Mouse (Mus musculus) embryonic fibroblast, embryonic 13.5 days (primary cell): ENCODE results near the gene Il10rb. TPM values are rescaled to one million over a fixed set of nuclear protein-coding genes. Genes with fewer than 3 reads are reported as not detected.

ENCODE experiments used
- H3K27ac ChIP-seq: 2 replicates; pipeline ENCODE4 v1.5.1; 2012; ENCODE audit warnings: low read length, control low read depth, inconsistent platforms; ENCODE audit not compliant: insufficient read depth
- H3K4me1 ChIP-seq: 2 replicates; pipeline ENCODE4 v1.6.1; 2011; ENCODE audit warnings: low read length; ENCODE audit not compliant: control insufficient read depth, insufficient read depth
- H3K4me3 ChIP-seq: 2 replicates; pipeline ENCODE4 v1.5.1; 2011; ENCODE audit warnings: mild to moderate bottlenecking, control low read depth, low read length; ENCODE audit not compliant: insufficient read depth
- CTCF ChIP-seq: IDR thresholded peaks from 2 replicates; pipeline ENCODE4 v1.5.1; 2011; ENCODE audit warnings: mild to moderate bottlenecking, control low read depth, low read length, moderate library complexity, borderline replicate concordance; ENCODE audit not compliant: insufficient read depth
- POLR2A ChIP-seq: IDR thresholded peaks from 2 replicates; pipeline ENCODE4 v1.6.1; 2011; ENCODE audit warnings: low read depth, mild to moderate bottlenecking, control low read depth, low read length, moderate library complexity
- polyA plus RNA-seq: library from polyadenylated mRNA; stranded (reverse); fragments of >200 nt; gene quantifications from 2 replicates; pipeline ENCODE4 v1.2.4, GENCODE M21; 2011; ENCODE audit warnings: low read depth; ENCODE audit not compliant: missing spikeins, insufficient read length

Gene Il10rb
- polyA plus RNA-seq, 1 experiment: 29.0 TPM

GRCm38 (mm10) chr16:91415391-91416189, 9.6 kb downstream of the Il10rb start:
- TF ChIP-seq POLR2A (no peak), CTCF (no peak)
- H3K27ac ChIP-seq: no peak overlapping the region
- H3K4me3 ChIP-seq: no peak overlapping the region
- no peaks in the 10 kb centered on the region; the same call in 1 of the 2 replicates for H3K4me1 ChIP-seq

DNA sequence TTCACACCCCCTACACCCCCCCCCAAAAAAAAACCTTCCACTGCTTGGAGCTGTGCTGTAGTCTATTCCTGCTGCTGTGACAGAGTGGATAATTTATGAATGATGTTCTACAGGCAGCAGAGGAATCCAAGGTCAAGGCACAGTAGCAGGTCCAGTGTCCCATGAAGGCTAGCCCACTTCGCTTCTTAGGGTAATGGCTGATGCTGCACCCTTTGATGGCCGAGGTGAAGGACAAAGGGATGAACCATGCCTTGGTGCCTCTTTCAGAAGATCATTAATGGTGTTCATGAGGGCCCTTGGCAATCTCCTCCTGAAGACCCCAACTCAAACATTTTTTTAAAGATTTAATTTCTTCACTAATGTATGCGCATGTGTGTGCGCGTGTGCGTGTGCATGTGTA, 10.4 kb downstream of the Il10rb start:
- no peak overlapping the region for H3K27ac ChIP-seq
- no peak for TF ChIP-seq CTCF
- TF ChIP-seq POLR2A: no peak
- H3K4me1 ChIP-seq: no peaks in the 10 kb centered on the region
- no peak overlapping the region for H3K4me3 ChIP-seq

- Histone ChIP-seq H3K27ac (no peak overlapping the region), H3K4me1 (no peaks in the 10 kb centered on the region), H3K4me3 (no peak overlapping the region)
- no peak for TF ChIP-seq CTCF
Measured at GRCm38 (mm10) chr16:91416938-91417337, 11.0 kb downstream of the Il10rb start.

- H3K27ac ChIP-seq: no peak overlapping the region
- no peak overlapping the region for H3K4me3 ChIP-seq
- no peaks in the 10 kb centered on the region for H3K4me1 ChIP-seq
- TF ChIP-seq CTCF: no peak
- TF ChIP-seq POLR2A: no peak
Measured at GRCm38 (mm10) chr16:91418531-91418930, 12.6 kb downstream of the Il10rb start.

- TF ChIP-seq POLR2A (no peak), CTCF (no peak)
- no peak overlapping the region for H3K4me3 ChIP-seq
- H3K27ac ChIP-seq: no peak overlapping the region
- H3K4me1 ChIP-seq: no peaks in the 10 kb centered on the region
Measured at GRCm38 (mm10) chr16:91425816-91426215, 19.9 kb downstream of the Il10rb start.

DNA sequence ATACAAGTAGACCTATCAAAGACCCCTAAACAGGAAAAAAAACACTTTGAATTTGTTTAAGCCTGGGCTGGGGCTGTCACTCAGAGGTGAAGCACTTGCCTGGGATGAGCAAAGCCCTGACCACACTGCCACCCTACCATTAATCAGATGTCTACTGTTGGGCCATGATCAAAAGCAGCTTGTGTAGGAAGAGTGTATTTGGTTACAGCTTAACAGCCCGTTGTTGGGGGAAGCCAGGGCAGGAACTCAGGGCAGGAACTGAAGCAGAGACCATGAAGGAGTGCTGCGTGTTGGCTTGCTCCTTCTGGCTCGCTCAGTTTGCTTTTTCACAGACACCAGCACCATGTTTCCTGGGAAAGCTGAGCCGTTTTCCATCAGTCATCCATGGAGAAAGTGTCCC, 20.6 kb downstream of the Il10rb start:
- TF ChIP-seq POLR2A: no peak
- no peak for TF ChIP-seq CTCF
- Histone ChIP-seq H3K4me3 (no peak overlapping the region), H3K4me1 (no peaks in the 10 kb centered on the region), H3K27ac (no peak overlapping the region)

DNA sequence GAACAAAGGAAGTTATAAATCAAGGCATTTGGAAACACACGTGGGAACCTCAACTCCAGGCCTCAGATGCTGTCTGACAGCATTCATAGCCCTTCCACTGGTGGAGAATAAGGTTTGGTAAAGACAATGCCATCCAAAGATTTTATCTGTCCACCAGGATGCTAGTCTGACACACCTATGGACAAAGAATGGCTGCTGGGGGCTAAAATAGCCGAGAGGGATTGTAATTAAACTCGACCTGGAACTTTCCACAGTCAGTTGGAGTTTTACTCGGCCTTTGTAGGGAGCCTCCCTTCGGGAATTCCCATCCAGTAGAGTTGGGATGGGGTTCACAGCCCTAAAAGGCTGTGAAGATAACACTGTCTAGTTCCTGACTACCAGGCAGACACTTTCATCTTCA, 21.5 kb downstream of the Il10rb start:
- TF ChIP-seq POLR2A (no peak), CTCF (no peak)
- Histone ChIP-seq H3K4me1 (no peaks in the 10 kb centered on the region), H3K4me3 (no peak overlapping the region)

DNA sequence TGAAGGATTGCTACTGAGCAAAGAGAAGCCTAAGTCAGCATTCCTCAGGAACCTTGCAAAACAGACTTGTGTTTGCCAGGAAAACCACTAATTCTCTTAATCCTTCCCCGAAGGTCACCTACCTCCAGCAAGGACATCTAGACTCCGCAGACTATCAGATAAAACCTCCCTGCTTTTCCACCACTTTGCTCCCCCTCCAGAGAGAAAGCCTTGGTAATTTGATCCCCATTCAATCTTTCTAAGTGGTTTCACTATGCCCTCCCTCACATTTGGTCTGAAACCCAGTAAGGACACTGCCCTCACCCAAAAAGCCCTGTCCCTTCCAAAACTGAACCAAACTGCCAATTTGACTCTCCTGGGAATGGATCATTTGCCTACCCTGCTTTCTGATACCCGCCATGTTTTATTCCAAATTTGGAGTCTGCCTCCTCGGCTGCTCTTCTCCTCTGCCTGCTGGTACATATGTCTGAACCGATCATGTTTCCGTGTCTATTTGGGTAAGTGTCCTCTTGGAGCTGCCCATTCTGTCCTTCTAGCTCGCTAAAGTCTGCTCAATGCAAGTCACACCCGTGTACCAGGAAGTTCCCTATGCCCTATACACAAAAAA, 22.4 kb downstream of the Il10rb start:
- no peak overlapping the region for H3K27ac ChIP-seq
- no peak overlapping the region for H3K4me3 ChIP-seq
- no peaks in the 10 kb centered on the region for H3K4me1 ChIP-seq
- TF ChIP-seq CTCF (no peak), POLR2A (no peak)

More for the DNA sequence above, 21.5 kb downstream of the Il10rb start:
- H3K27ac ChIP-seq: no peak overlapping the region

GRCm38 (mm10) chr16:91432720-91433328, 26.9 kb downstream of the Il10rb start:
- no peaks in the 10 kb centered on the region for H3K4me1 ChIP-seq
- no peak overlapping the region for H3K27ac ChIP-seq
- H3K4me3 ChIP-seq: no peak overlapping the region
- TF ChIP-seq CTCF: no peak
- TF ChIP-seq POLR2A: no peak

DNA sequence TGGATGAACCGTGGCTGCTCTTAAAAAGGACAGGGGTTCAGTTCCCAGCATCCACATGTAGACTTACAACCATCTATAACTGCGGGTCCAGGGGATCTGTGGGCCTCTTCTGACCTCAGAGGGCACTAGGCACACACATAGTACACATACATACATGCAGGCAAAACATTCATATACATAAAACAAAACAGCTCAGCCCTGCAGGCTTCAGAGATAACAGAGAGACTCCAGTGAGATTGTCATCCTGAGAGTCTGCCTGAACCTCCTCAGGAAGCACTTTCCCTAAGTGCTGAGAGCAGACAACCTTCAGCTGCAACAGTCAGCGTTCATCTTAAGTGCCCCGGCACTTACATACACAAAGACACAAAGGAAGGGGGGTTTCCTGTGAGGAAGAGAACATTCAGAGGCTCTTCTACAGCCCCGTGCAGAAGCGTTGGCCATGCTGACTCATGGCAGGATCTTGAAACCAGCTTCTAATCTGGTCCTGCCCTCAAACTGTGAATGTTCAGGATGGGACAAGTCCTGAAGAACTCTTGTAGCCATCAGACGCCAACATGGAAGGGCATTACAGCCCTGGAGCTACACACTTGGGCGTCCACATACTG, 27.5 kb downstream of the Il10rb start:
- TF ChIP-seq CTCF (no peak), POLR2A (no peak)
- H3K27ac ChIP-seq: no peak overlapping the region
- H3K4me3 ChIP-seq: no peak overlapping the region
- no peaks in the 10 kb centered on the region for H3K4me1 ChIP-seq
